Mouse (Mus musculus) C2C12 (cell line): ENCODE data around the gene Trip11.

Source experiments
- CEBPB ChIP-seq: IDR thresholded peaks from one replicate; pipeline ENCODE4 v1.6.1; 2011; ENCODE audit warnings: low read depth, mild to moderate bottlenecking, control low read depth, moderate library complexity
- CTCF ChIP-seq: IDR thresholded peaks from one replicate; pipeline ENCODE4 v1.5.1; 2011; ENCODE audit not compliant: control insufficient read depth, insufficient read depth, insufficient read length
- MAX ChIP-seq: IDR thresholded peaks from one replicate; pipeline ENCODE4 v1.6.1; 2011; ENCODE audit warnings: mild to moderate bottlenecking, control low read depth
- MYOG ChIP-seq: IDR thresholded peaks from one replicate; pipeline ENCODE4 v1.6.1; 2011; ENCODE audit not compliant: control insufficient read depth, insufficient read length; ENCODE audit errors: extremely low read depth
- USF1 ChIP-seq: IDR thresholded peaks from one replicate; pipeline ENCODE4 v1.6.1; 2011; ENCODE audit warnings: low read depth, mild to moderate bottlenecking, control low read depth, moderate library complexity

GRCm38 (mm10) chr12:101834715-101835114 is 78.4 kb downstream of the Trip11 start:
- no peak for TF ChIP-seq CTCF
- TF ChIP-seq USF1: no peak
- TF ChIP-seq MYOG: no peak
- TF ChIP-seq MAX: no peak
- TF ChIP-seq CEBPB: no peak
